9 mouse cellular contexts compared by ENCODE assay signal in the genomic region with DNA sequence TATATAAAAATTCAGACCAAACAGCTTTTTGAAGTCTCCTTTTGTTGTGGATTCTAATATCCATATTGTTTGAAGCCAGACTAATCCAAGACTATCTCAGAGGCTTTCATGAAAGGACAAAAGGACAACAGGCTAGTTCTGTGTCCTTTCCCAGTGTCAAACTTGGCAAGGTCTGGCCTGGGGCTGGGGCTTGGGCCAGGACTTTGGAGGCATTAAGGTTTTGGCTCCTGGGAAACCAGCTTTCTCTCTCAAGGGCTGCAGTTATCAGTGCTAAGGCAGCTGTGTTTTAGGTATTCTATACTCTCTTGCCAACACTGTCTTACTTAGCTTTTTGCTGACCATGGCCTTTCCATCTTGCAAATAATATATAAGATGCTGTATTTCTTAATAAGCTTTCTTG.
DNase-seq lines count a peak whose midpoint lies in the region; ATAC-seq lines count a peak whose summit lies in the region.
"Had no signal": no experiment of that assay in that cellular context is flagged by ENCODE, and none has a peak within 500 bp of the region (broad histone marks: within the 10 kb centered on the region; RNA-seq: fewer than 3 reads in every experiment).

No protein-coding gene starts in this region.

- H3K27me3 ChIP-seq in heart, embryonic 10.5 days (ENCODE audit: insufficient read depth, poor library complexity, severe bottlenecking), result no peaks in the 10 kb centered on the region
- no peaks in the 10 kb centered on the region for H3K27me3 ChIP-seq in heart, embryonic 13.5 days (replicated peaks)
- H3K27me3 ChIP-seq: forebrain, embryonic 13.5 days had no signal

- no peak overlapping the region for H3K4me3 ChIP-seq in heart, embryonic 10.5 days
- no peak overlapping the region for H3K4me3 ChIP-seq in heart, embryonic 13.5 days
- H3K4me3 ChIP-seq: forebrain, embryonic 13.5 days had no signal

- H3K36me3 ChIP-seq in heart, embryonic 10.5 days, result no peaks in the 10 kb centered on the region
- H3K36me3 ChIP-seq in heart, embryonic 13.5 days, result peaks cover 6% of the 10 kb centered on the region; the same call in 1 of the 2 replicates

- H3K4me2 ChIP-seq in heart, embryonic 13.5 days, result no peak overlapping the region
- H3K4me2 ChIP-seq: forebrain, embryonic 13.5 days had no signal

- no peak for ATAC-seq in heart, embryonic 13.5 days (ENCODE audit: extremely low read depth, insufficient number of reproducible peaks, low FRiP score, low TSS enrichment)
- ATAC-seq: forebrain, embryonic 13.5 days had no signal

- DNase-seq in heart, adult 18-20 months, result peak; percentile 79 to 84
- DNase-seq in heart, embryonic 10.5 days (ENCODE audit: low spot score), result no peak
- peak; percentile 17 for DNase-seq in right cerebral cortex, adult 18-20 months
- no peak for DNase-seq in right cerebral cortex, postnatal 36 days (ENCODE audit: low spot score in 2 of 2)
- DNase-seq in testis, postnatal 14 days (ENCODE audit: low spot score), result peak; percentile 9
- no peak for DNase-seq in thymus, postnatal 0 days (ENCODE audit: low spot score)
- no peak for DNase-seq in retina, embryonic 14.5 days (ENCODE audit: low spot score)

- no peak overlapping the region for H3K9ac ChIP-seq in heart, embryonic 13.5 days
- H3K9ac ChIP-seq: forebrain, embryonic 13.5 days had no signal

- H3K27ac ChIP-seq in heart, embryonic 10.5 days, result no peak overlapping the region
- 0 out of 2 replicates have a peak overlapping the region, but pooled peaks have one; percentile 36 for H3K27ac ChIP-seq in heart, embryonic 13.5 days (replicated peaks)
- H3K27ac ChIP-seq: forebrain, embryonic 13.5 days had no signal

- no peaks in the 10 kb centered on the region for H3K9me3 ChIP-seq in heart, embryonic 10.5 days
- H3K9me3 ChIP-seq in heart, embryonic 13.5 days, result no peaks in the 10 kb centered on the region
- H3K9me3 ChIP-seq: forebrain, embryonic 13.5 days had no signal

- no peaks in the 10 kb centered on the region for H3K4me1 ChIP-seq in heart, embryonic 10.5 days
- peaks cover 5% of the 10 kb centered on the region for H3K4me1 ChIP-seq in heart, embryonic 13.5 days
- H3K4me1 ChIP-seq: forebrain, embryonic 13.5 days had no signal

Comparison
In these comparisons a context has a peak if more than half of its experiments do, and no peak if none do; other contexts are left out.
1. DNase-seq: peak in heart, adult 18-20 months (2 of 2), right cerebral cortex, adult 18-20 months (single experiment) and testis, postnatal 14 days (single experiment); none in heart, embryonic 10.5 days (single experiment), right cerebral cortex, postnatal 36 days (0 of 2), thymus, postnatal 0 days (single experiment) and retina, embryonic 14.5 days (single experiment).